Mouse (Mus musculus) frontal cortex, adult (tissue): Measurements from ENCODE around the gene 5430403G16Rik.
A peak's percentile ranks its signal among the peaks of the same experiment; 100 is the strongest.
"Not testable (repeated sequence)": the region's sequence is repeated elsewhere in the genome, so short reads cannot be mapped to it uniquely, and the experiment has no call there.

Source experiments
- ATAC-seq: cut with Nextera tagmentation; 2 replicates; pipeline ENCODE4 v1.9.2; 2017; ENCODE audit warnings: mild to moderate bottlenecking, moderate library complexity, mixed read lengths; ENCODE audit not compliant: low TSS enrichment

Gene 5430403G16Rik

GRCm38 (mm10) chr5:109690537-109691201, at the start of gene 5430403G16Rik:
Gene 5430403G16Rik (minus strand): TSS chr5:109691041.
- peak; percentile 100 for ATAC-seq

- ATAC-seq, result not testable (repeated sequence)
Measured at GRCm38 (mm10) chr5:109717341-109717740, 26.5 kb upstream of the 5430403G16Rik start.

GRCm38 (mm10) chr5:109691205-109691965, 544 bp upstream of the 5430403G16Rik start:
- peak; percentile 21 for ATAC-seq

GRCm38 (mm10) chr5:109682921-109683320, 7.9 kb downstream of the 5430403G16Rik start:
- no peak for ATAC-seq
